Mouse (Mus musculus): ENCODE measurements around the gene Acnat2. TPM values are rescaled to one million over a fixed set of nuclear protein-coding genes. Genes with fewer than 3 reads are reported as not detected.

Acnat2 gene
- polyA plus RNA-seq (2012; rRNA removed): not detected in 2 replicates

GRCm38 (mm10) chr4:49407957-49408356 is at the start of gene Acnat2:
Acnat2 (minus strand) TSS chr4:49408151.

Other genes starting within 250 kb of the Acnat2 start
- 0.07 TPM in 1 of 2 replicates, not detected in the other for gene Acnat1, start 65.8 kb upstream of the Acnat2 start, polyA plus RNA-seq (2012; rRNA removed)
- 0.53 and 0.77 TPM in 2 replicates for gene Baat, start 98.4 kb upstream of the Acnat2 start, polyA plus RNA-seq (2012; rRNA removed)
- 36.0 and 46.3 TPM in 2 replicates for gene Mrpl50, start 112.9 kb upstream of the Acnat2 start, polyA plus RNA-seq (2012; rRNA removed)
- gene Zfp189, start 113.0 kb upstream of the Acnat2 start, polyA plus RNA-seq (2012; rRNA removed): 7.0 and 8.6 TPM in 2 replicates
- 0.84 and 1.3 TPM in 2 replicates for gene Aldob, start 141.4 kb upstream of the Acnat2 start, polyA plus RNA-seq (2012; rRNA removed)
- 9.5 and 13.5 TPM in 2 replicates for gene Tmem246, start 189.7 kb upstream of the Acnat2 start, polyA plus RNA-seq (2012; rRNA removed)
- gene Rnf20, start 223.9 kb upstream of the Acnat2 start, polyA plus RNA-seq (2012; rRNA removed): 69.4 and 103 TPM in 2 replicates

Measured in central nervous system, embryonic 11.5 days (tissue).